Mouse (Mus musculus) left cerebral cortex, adult 11 months (tissue): ENCODE measurements around the gene Rras.
A peak's percentile ranks its signal among the peaks of the same experiment; 100 is the strongest.

Source experiments
- DNase-seq: peaks from one replicate; pipeline ENCODE4 v3.0.0; 2022; ENCODE audit warnings: low spot score

Rras gene

DNA sequence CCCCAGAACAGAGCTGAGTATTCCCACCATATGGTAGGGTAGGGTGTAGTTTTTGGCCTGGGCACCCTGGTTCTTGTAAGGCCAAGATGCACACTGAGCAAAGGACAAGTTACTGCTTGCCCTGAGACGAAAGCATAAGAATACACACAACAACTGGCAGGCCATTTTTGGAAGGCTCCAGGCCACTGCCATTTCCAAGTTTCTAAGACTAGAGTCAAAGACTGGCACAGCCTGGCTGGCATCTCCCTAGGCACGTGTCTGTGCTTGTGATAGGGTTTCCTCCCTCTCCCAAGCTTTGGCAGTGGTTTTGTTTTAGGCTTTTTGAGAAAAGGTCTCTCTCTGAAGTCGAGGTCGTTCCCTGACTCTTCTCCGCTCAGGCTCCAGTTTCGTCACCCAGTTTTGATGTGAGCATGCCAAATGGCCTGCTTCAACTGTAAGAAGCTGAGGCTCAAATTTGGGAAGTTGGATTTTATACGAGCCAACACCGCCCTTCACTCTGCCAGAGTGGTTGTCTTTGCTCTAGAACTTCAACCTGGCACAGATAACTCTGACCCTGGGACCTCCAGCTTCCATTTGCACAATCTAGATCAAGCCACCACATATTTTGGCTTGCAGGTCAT lies 8.0 kb downstream of the Rras start:
- no peak for DNase-seq

DNA sequence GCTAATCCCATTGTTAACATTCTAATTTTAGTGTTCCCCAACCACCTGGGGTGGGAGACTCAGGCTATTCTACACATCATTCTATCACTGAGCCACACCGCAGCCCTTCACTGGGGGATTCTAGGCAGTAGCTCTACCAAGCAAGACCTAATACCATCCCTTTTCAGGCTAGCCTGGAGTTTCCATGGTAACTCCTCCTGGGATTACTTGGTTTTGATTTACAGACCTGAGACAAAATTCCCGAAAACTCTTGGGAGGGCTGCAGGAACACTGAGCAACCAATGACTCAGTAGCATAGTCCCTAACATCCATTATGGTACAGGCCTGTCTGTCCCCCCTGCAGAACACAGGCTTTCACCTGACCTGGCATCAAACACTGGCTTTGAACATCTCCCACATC lies 8.5 kb downstream of the Rras start:
- DNase-seq: no peak

DNA sequence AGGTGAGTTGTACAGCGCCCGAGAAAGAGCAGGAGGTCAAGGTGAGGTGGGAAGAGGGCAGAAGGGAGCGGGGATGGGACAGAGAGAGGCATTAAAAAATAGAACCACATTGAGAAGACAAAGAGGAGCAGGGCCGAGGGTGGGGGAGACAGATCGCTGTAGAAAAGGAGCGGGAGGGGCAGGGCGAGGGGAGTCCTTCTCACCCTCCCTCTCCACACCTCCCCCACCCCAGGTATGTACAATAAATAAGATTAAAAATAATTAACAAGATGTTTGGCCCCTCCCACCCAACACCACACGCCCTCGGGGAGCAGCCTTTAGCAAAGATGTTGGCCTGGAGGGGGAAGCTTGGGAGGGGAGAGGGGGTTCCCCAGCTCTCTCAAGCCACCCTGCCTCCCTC lies 10.0 kb downstream of the Rras start:
- DNase-seq: no peak

DNA sequence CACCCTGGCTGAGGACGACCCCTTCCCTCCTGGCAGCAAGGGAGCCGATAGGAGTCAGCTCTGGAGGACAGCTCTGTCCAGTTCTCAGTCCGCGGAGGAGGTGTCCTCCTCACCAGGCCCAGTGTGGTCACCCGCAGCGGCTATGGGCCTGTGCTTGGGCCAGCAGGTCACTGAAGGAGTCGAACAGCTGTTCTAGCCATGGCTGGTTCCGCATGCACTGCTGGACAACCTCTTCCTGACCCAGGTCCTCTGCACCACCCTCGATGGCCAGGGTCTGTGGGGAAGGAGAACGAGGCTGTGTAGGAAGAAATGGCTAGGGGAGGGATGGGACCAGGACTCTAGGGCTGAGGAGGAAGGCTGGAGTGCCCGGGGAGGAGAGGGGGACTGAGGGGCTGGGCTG lies 10.6 kb downstream of the Rras start:
- DNase-seq: no peak

DNA sequence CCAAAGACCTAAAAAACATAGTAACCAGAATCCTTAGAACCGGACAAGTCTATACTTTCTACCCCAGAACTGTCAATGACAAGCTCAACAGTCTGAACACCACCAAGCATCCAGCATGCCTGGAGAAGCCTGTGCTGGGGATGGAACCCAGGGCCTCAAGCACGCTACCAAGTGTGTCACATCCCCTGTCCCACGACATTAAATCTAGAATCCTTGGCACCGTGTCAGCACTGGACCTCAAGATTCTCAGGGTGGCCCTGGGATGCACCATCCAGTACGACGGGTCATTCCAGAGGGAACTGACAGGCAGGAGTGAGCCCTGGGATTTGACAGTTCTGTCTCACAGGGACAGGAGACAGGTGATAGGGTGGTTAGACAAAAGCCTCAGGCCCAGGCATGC lies 12.2 kb downstream of the Rras start:
- no peak for DNase-seq

DNA sequence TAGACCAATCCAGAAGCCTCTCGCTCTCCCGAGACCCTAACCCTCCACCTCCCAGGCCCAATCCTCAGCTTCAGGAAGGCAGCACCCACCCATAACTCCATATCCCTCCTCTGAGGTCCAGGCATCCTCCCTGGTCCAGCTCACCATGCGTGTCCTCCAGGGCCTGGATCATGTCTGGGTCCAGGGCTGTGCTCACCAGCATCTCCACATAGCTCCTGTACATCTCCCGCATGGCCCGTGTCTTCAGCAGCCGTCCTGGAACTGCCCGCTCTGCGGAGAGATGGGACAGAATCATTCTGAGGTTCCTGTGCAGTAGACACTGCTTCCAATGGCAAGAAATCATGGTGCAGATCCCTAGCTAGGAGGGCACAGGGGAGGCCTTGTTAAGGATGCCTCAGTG lies 13.1 kb downstream of the Rras start:
- no peak for DNase-seq

DNA sequence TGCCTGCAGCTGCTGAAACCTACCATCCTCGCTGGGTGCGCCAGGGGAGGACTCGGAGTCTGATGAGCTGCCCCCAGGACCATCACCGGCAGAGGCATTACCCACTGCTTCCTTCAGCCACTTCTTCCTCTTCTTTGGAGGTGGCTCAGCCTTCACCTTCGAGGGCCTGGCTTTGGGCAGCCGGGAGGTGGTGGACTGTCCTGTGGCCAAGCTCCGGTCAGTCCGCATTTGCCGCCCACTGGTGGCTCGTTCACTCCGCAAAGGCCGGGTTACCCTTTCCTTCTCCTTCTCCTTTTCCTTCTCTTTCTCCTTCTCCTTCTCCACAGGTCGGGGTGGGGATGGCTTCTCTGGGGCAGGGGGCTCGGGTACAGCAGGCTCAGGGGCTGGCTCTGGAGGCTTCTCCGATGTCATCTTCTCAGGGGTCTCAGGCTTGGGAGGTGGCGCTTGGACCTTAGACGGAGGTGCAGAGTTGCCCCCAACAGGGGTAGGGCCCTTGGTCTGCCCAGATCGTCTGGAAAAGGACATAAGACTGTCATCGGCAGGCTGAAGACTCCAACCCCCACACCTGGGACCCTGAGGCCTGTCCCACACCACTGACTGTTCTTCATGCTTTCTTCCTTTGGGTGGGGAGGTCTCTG lies 16.1 kb downstream of the Rras start:
- DNase-seq: no peak

DNA sequence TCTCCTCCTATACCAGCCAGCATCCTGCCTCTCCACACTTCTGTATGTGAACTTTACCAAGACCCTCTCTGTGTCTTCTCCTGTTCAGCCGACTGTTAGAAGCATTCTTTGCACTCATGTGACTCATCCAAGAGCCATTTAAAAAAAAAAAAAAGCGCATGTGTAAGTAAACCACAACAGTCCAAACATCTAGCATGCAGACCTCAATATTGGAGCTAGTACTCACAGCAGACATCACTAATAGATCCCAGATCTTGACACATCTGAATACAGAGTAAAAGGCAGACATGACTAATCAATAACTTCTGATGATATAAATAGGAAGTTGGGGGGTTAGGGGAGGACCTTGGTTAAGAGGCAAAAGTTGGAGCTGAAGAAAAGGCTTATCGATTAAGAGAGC lies 17.9 kb downstream of the Rras start:
- no peak for DNase-seq

DNA sequence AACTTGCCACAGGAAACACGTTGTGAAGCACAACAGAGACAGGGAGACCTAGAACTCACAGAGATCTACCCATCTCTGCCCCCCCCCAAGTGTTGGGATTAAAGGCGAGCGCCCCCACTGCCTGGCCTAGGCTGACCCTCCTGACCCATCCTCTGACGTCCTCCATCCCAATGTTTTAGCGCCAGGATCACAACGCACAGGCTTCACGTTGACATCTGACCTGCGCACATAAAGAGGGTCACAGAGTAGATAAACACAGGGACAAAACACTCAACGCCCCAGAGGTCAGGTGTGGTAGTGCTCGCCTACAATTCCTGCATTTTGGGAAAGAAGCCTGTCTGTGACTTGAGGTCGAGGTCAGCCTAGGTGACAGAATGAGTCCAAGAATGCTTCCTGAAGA lies 18.9 kb downstream of the Rras start:
- DNase-seq: no peak

DNA sequence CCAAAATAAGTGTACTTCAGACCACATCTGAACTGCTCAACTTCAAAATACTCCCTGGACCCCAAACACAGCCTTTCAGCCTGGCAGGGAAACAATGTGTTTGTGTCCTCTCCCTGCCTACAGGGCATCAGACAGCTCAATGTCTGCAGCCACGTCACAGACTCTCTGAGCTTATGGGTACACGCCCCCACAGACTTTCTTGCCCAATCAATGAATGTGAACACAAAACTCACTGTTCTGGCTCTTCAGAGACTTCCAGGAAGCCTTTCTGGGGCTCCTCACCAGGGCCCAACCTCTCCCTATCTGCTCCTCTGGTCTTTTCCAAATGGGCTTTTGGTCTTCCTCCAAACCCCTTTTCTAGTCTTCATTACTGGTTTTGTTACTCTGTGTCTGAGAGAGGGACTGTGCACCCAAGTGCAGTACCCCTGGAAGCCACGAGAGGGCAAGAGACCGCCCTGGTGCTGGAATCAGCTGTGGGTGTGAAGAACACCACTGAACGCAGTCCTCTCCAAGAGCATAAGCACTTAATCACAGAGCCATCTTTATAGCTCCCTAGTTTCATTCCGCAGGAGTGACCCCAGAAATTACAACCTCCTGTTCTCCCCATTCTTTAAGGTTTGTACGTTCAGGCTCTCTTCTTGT lies 20.1 kb downstream of the Rras start:
- DNase-seq: no peak

DNA sequence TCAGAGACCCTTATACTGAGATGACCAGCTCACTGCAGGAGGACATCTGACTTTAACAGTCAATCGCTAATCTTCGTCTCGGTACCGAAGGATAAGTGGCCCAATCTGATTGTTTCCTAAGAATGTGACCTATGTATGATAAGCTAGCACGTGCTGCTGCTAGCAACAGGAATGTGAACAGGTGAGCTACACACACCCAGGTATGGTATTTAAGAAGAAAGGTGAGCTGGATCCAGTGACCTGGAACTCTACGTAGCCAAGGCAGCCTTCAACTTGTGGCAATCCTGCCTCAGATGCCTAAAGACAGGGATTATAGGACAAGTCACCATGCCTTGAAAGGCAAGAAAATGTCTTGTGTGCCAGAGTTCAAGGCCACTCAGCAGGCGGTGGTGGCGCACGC lies 20.6 kb downstream of the Rras start:
- no peak for DNase-seq

DNA sequence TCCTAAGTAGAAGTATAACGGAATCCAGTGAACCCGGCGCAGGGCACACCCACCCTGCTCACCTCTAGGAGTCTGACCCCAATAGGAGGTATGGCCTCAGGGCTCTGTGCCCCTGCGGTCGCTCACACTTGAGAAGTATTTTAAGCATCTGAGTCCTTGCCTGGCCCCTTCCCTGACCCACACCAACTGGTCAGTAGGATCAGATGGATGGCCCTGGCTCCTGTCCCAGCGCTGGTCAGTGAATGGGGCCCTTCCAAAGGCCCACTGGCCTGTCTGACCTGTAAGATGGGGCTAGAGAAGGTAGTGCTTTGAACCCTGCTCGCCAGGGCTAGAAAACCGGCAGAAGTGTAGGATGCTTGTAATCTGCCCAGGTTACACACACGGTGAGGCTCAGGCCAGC lies 23.1 kb downstream of the Rras start:
- DNase-seq: no peak

DNA sequence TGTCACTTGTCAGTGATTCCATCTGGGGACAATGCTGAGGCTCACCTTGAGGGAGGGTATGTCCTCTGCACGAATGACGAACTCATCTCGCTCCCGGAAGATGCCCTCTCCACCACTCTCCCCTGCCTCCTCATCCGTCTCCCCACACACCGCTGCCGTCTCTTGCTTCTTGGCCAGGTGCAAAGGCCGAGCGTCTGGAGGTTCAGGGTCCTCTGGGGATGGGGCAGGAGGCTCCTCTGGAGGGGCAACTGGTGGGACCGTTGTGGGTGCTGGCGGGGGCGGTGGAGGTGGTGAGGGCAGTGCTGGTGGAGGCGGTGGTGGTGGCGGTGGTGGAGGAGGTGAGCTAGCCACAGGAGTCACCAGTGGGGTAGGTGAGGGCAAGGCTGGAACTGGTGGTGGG lies 25.5 kb downstream of the Rras start:
- no peak for DNase-seq

DNA sequence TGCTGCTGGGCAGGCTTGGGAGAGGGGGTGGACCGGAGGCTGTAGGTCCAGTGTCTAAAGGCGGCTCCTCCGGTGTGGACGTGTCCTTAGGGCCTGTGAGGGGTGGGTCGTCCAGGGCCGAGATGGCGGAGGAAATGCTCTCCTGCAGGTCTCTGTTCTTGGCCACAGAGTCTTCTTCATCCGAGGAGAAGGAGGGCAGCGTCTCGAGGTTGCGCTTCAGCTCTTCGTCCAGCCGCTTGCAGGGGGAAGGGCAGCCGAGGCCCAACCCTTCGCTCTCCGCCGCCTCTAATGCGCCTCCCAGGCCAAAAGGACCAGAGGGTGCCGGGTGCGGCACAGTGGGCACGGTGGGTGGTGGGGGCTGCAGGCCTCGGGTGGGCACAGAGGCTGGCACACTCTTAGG lies 28.0 kb downstream of the Rras start:
- no peak for DNase-seq

DNA sequence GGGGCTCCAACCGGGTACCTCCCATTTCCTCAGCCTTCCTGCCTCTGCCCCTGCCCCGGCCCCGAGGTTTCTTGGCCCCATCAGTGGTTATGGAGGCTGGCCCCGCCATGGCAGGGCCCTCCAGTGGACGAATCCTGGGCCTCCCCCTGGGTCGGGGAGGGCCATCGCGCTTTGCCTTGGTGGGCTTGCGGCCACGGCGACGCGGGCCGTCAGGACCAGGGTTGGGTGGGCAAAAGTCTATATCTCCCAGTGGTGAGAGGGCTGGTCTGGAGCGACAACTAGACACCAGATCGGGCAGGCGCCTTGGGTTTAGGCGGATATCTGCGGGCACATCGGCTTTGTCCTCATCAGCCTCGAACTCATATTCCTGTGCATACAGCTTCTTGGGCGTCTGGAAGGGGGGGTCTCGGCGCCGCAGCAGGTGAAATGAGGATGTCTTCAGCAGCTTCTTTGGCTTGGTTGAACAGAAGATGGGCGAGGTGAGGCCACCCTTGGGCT lies 29.1 kb downstream of the Rras start:
- DNase-seq: no peak

DNA sequence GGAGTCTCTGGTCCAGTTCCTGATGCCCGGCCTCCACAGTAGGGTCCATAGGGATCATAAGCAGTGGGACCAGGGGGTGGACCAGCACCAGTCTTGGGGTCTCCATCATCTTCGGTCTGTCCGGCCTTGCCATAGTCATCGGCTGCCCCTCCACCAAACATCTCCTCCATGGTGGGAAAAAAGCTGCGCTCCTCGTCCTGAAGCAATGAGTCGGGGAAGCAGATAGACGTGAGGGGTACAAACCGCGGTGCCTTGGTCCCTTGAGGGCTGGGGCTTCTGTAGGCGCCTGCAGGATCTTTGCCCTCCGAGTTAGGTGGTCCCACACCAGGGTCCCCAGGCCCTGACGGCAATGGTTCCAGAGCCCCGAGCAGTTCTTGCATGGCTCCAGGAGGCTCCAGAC lies 29.7 kb downstream of the Rras start:
- DNase-seq: no peak

DNA sequence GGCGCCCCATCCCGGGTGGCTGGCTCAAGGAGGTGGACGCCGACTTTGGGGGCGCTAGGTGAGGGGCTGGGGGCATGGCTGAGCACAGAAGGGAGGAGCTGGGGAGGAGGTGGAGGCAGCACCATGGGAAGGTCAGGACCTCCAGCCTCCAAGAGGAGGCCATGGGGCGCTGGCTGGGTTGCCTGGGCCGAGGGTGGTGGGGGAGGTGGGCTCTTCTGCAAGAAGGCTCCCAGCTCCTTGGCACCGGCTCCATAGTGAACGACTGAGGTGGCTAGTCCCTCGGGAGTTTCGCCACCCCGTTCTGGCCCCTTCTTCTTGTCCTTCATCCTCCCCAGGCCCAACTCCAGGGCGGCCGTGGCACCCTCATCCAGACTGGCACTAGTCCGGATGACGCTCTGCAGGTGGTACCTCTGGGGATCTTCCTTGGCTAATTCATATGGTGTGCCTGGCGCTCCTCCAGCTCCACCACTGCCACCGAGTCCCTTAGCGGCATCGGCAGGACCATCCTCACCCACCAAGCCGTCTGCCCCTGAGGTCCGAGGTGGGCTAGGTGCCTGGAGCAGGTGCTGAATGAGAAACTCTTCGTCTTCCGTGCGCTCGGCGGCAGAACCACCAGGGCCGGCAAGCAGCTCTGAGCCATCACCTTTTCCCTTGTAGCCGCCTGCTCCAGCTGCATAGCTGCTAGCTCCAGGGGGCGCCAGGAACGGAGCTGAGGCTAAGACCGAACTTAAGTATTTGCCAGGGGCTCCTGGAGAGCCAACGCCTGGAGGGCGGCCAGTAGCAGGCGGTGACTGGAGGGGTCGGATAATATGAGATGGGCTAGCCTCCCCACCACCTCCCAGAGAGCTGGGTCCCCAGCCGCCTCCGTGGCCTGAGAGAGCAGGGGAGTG lies 30.5 kb downstream of the Rras start:
- no peak for DNase-seq

DNA sequence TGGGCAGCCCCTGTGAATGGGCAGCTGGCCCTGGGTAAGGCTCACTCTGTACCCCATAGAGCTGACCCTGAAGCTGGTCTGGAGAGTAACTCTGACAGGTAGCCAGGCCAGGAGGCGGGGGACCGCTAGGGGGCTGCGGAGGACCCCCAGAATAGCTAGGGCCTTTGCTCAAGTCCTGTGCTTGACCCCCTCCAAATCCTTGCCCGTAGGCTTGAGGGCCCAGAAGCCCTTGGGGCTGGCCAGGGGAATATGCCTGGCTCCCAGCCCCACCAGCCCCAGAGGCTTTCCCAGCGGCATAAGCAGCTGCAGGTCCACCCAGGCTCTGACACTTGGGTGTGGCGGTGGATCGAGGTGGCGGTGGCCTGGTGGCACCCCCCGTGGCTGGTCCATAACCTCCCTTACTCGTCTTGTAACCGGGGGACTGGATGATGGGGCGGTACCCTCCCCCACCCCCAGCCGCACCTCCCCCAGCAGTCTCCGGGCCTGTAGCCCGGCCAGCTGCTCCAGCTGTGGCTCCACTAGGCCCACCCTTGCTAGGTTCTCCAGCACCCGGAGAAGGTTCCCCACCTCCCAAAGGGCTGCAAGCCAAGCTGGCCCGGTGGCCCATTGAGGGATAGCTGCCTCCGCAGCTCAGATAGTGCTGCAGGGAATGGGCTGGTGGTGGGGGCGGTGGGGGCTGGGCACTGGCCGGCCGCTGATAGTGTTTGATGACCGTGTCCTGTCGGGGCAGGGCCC lies 31.3 kb downstream of the Rras start:
- no peak for DNase-seq

DNA sequence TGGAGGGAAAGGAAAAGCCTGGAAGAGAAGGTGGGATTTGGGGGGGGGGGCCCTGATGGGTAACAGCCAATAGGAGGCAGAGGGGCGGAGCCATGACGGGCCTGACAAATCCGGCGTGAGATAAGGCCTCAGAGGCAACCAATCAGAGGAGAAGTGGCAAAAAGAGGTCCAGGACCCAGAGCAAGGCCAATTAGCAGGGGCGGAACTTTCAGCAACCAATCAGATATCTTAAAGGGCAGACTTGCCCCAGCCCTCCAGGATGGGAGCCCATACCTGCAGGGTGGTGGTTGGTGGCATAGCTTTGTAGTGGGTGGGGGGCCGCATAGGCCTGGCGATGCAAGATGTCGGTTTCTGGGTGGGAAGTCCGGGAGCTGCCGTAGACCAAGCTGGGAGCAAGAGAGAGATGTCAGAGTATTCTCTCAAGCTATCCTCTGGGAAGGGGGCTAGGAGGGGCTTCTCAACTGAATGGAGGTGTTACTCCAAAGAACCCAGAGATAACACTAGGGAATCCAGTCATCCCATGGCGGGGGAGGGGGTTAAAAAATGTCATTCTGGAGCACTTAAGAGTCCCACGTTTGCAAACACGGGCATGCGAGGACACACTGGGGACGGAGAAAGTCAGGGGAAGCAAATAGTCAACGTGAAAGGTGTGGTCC lies 33.3 kb downstream of the Rras start:
- peak; percentile 77 for DNase-seq

DNA sequence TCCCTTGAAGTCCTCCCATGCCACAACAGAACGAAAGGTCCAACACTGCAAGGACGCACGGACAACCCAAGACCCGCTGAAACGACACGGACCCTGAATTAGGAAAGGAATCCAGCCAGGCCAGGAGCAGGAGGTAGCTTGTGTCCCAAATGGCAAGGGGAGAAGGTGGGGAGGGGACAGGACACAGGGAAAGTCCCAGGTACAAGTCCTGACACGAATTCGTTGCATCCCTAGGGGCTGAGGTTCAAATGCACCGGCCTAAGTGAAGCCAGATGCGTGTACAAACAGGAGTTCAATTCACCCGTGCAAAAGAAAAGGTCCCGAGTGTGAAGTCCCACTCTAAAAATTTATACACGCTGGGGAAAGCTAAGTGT lies 33.8 kb downstream of the Rras start:
- no peak for DNase-seq

DNA sequence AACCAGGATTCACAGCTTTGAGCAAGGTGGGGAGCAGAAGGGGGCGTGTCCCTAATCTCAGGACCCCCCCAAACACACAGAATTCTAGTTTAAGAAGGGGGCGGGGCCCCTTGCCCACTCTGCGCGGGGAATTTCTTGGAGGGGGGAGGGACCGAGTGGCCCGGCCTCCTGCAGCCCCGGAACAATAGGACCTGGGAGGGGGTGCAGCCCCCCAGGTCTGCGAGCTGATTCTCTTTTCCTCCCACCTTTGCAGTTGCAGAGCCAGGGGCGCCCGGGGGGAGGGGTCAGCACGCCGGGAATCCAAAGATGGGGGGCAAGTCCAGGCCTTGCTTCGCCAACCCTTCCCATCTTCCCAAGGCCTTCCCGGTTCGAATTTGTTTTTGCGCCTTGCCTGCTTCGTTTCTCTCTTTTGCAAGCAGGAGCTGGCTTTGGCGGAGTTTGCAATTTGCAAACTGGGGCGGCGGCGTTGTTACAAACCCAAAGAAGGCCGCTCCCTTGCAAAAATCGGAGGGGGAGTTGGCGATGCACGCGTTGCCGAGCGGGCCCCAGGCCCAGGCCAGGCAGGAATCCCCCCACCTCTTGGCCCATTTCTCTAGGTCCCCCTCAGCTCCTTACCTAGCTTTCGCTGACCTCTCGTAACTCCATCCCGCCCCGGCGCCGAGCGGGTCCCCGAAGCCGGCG lies 34.6 kb downstream of the Rras start:
- no peak for DNase-seq
